14 mouse cellular contexts compared by ENCODE assay signal in genomic region chr3:143223999-143224729, GRCm38 (mm10).
"Had no signal": no experiment of that assay in that cellular context is flagged by ENCODE, and none has a peak within 500 bp of the region (broad histone marks: within the 10 kb centered on the region; RNA-seq: fewer than 3 reads in every experiment).

No protein-coding gene starts in this region.

- H3K9me3 ChIP-seq: limb, embryonic 12.5 days; limb, embryonic 15.5 days; midbrain, embryonic 13.5 days had no signal

- H3K4me2 ChIP-seq: limb, embryonic 12.5 days; limb, embryonic 15.5 days; liver, embryonic 11.5 days; lung, embryonic 14.5 days; midbrain, embryonic 13.5 days had no signal

- H3K4me1 ChIP-seq: limb, embryonic 12.5 days; limb, embryonic 15.5 days; midbrain, embryonic 13.5 days had no signal

- H3K36me3 ChIP-seq: limb, embryonic 12.5 days; limb, embryonic 15.5 days; midbrain, embryonic 13.5 days had no signal

- DNase-seq: kidney, postnatal 25 days; left cerebral cortex, postnatal 4 days; liver, postnatal 0 days; lung, embryonic 14.5 days; thymus, adult 18-20 months; thymus, postnatal 36 days had no signal

- ATAC-seq: liver, postnatal 0 days; lung, postnatal 0 days; midbrain, embryonic 13.5 days had no signal

- H3K27ac ChIP-seq: kidney, postnatal 0 days; limb, embryonic 12.5 days; limb, embryonic 15.5 days; liver, embryonic 14.5 days; macrophage; midbrain, embryonic 13.5 days had no signal

- H3K4me3 ChIP-seq: limb, embryonic 12.5 days; limb, embryonic 15.5 days; midbrain, embryonic 13.5 days had no signal

- H3K9ac ChIP-seq: limb, embryonic 12.5 days; limb, embryonic 15.5 days; liver, embryonic 14.5 days; liver, postnatal 0 days; lung, embryonic 14.5 days; midbrain, embryonic 13.5 days had no signal

- H3K27me3 ChIP-seq: limb, embryonic 12.5 days; limb, embryonic 15.5 days; midbrain, embryonic 13.5 days had no signal
